Mouse (Mus musculus) hindbrain, embryonic 15.5 days (tissue): Measurements from ENCODE around the gene Rps12-ps3. TPM values are rescaled to one million over a fixed set of nuclear protein-coding genes. Genes with fewer than 3 reads are reported as not detected.

Experiments
- polyA plus RNA-seq: library from polyadenylated mRNA; unstranded; fragments of >200 nt; fragmentation: Nextera tagmentation; extraction: Ambion mirVana; gene quantifications from 2 replicates; pipeline ENCODE4 v1.2.1, GENCODE M21; 2015

The Rps12-ps3 gene
- polyA plus RNA-seq, 1 experiment from 2014 or later: not detected

Other genes with a start within 250 kb of the Rps12-ps3 start
- gene Shtn1, start 246.2 kb upstream of the Rps12-ps3 start, polyA plus RNA-seq: 41.4 and 52.8 TPM in 2 replicates
- gene Vax1, start 152.2 kb upstream of the Rps12-ps3 start, polyA plus RNA-seq: 0.14 TPM in 1 of 2 replicates, not detected in the other
- 0.04 and 0.10 TPM in 2 replicates for gene Kcnk18, start 103.1 kb upstream of the Rps12-ps3 start, polyA plus RNA-seq
- gene Slc18a2, start 61.4 kb upstream of the Rps12-ps3 start, polyA plus RNA-seq: 17.4 and 18.5 TPM in 2 replicates
- gene Pdzd8, start 23.5 kb downstream of the Rps12-ps3 start, polyA plus RNA-seq: 10.5 and 11.1 TPM in 2 replicates
- gene Emx2, start 136.1 kb downstream of the Rps12-ps3 start, polyA plus RNA-seq: 0.57 and 0.85 TPM in 2 replicates